ENCODE assay signal across 11 mouse cellular contexts in genomic region chr7:70366808-70367095, GRCm38 (mm10). TPM values are rescaled to one million over a fixed set of nuclear protein-coding genes. Genes with fewer than 3 reads are reported as not detected.
DNase-seq lines count a peak whose midpoint lies in the region; ATAC-seq and TF ChIP-seq lines count a peak whose summit lies in the region.
"Had no signal": no experiment of that assay in that cellular context is flagged by ENCODE, and none has a peak within 500 bp of the region (broad histone marks: within the 10 kb centered on the region; RNA-seq: fewer than 3 reads in every experiment).

No protein-coding gene starts in this region.

- intact Hi-C loops in left cerebral cortex, adult 2 months (cut with DNase I), result loop anchor here (5.0 to 10.0 kb wide), 4 partner anchors 84 to 1778 kb away; no protein-coding TSS in a partner anchor

- peak overlapping the region; percentile 15; the same call in 1 of the 2 replicates for H3K27ac ChIP-seq in left cerebral cortex, adult 2 months
- peak overlapping the region; percentile 93 for H3K27ac ChIP-seq in forebrain, embryonic 13.5 days
- H3K27ac ChIP-seq in intestine, postnatal 0 days (ENCODE audit: low read depth, low read length), result no peak overlapping the region

- no peaks in the 10 kb centered on the region for H3K36me3 ChIP-seq in forebrain, embryonic 13.5 days (ENCODE audit: poor library complexity, severe bottlenecking)
- no peaks in the 10 kb centered on the region for H3K36me3 ChIP-seq in intestine, postnatal 0 days (ENCODE audit: control insufficient read depth, insufficient read depth)
- H3K36me3 ChIP-seq in myocyte (ENCODE audit: control insufficient read depth, insufficient read depth), result no peaks in the 10 kb centered on the region

- no peak for TF ChIP-seq CTCF in left cerebral cortex, adult 2 months (IDR thresholded peaks at IDR 0.05)
- TF ChIP-seq CTCF in intestine, postnatal 0 days (IDR thresholded peaks at IDR 0.05; ENCODE audit: low read depth), result no peak

- no peak for ATAC-seq in forebrain, embryonic 13.5 days
- ATAC-seq in intestine, postnatal 0 days, result no peak

- 12% methylated on average over 1 of the region's 1 CpGs for WGBS in forebrain, embryonic 13.5 days
- WGBS in intestine, postnatal 0 days, result 10% methylated on average over 1 of the region's 1 CpGs

- no peak overlapping the region for H3ac ChIP-seq in myocyte (ENCODE audit: control insufficient read depth, insufficient read length)

- no peak for TF ChIP-seq POLR2A in myocyte (IDR thresholded peaks at IDR 0.05; ENCODE audit: insufficient read length, low read depth)

- H3K9ac ChIP-seq in forebrain, embryonic 13.5 days, result peak overlapping the region; percentile 79
- H3K9ac ChIP-seq in intestine, postnatal 0 days (ENCODE audit: low read depth, low read length), result no peak overlapping the region

- peaks cover 89% of the 10 kb centered on the region for H3K27me3 ChIP-seq in forebrain, embryonic 13.5 days
- peaks cover 49% of the 10 kb centered on the region for H3K27me3 ChIP-seq in intestine, postnatal 0 days (replicated peaks; ENCODE audit: control insufficient read depth, insufficient read depth, low read length)
- H3K27me3 ChIP-seq in myocyte (ENCODE audit: control insufficient read depth, insufficient read depth, insufficient read length), result no peaks in the 10 kb centered on the region

- no peaks in the 10 kb centered on the region for H3K9me3 ChIP-seq in forebrain, embryonic 13.5 days (replicated peaks)
- no peaks in the 10 kb centered on the region for H3K9me3 ChIP-seq in intestine, postnatal 0 days (ENCODE audit: control insufficient read depth)

- H3K4me3 ChIP-seq in left cerebral cortex, adult 2 months, result no peak overlapping the region
- H3K4me3 ChIP-seq in forebrain, embryonic 13.5 days, result peak overlapping the region; percentile 47
- H3K4me3 ChIP-seq in intestine, postnatal 0 days (ENCODE audit: low read depth, low read length), result peak overlapping the region; percentile 42
- H3K4me3 ChIP-seq in myocyte, result no peak overlapping the region

- no peak for DNase-seq in left cerebral cortex, adult 2 months (ENCODE audit: extremely low spot score in 1 of 2, low spot score in 2 of 2)
- no peak for DNase-seq in left cerebral cortex, adult 11 months (ENCODE audit: low spot score)
- DNase-seq in layer of hippocampus, postnatal 25 days (ENCODE audit: extremely low spot score in 1 of 2, low spot score in 1 of 2), result no peak
- no peak for DNase-seq in cerebellum, postnatal 4 days (ENCODE audit: low spot score in 2 of 2)
- no peak for DNase-seq in urinary bladder, adult 18-20 months (ENCODE audit: low spot score in 2 of 2)
- DNase-seq: gastrocnemius, postnatal 25 days; thymus, postnatal 25 days had no signal

- H3K4me1 ChIP-seq in forebrain, embryonic 13.5 days, result peaks cover 14% of the 10 kb centered on the region
- no peaks in the 10 kb centered on the region; the same call in 1 of the 2 replicates for H3K4me1 ChIP-seq in intestine, postnatal 0 days (replicated peaks; ENCODE audit: control insufficient read depth, insufficient read depth, low read length)

- no peaks in the 10 kb centered on the region for H3K79me2 ChIP-seq in myocyte (ENCODE audit: control insufficient read depth, insufficient read depth)

- peak overlapping the region; percentile 58 for H3K4me2 ChIP-seq in forebrain, embryonic 13.5 days
- peak overlapping the region; percentile 77 for H3K4me2 ChIP-seq in intestine, postnatal 0 days (replicated peaks; ENCODE audit: low read depth)
- H3K4me2 ChIP-seq in myocyte (ENCODE audit: low read depth), result peak overlapping the region; percentile 74

TF ChIP-seq in myocyte, 11 proteins besides CTCF, POLR2A, EP300 and RAD21:
- TF ChIP-seq MYOG (IDR thresholded peaks at IDR 0.05; ENCODE audit: control insufficient read depth in 1 of 3, insufficient read depth in 1 of 3, insufficient read length in 2 of 3, low read depth in 2 of 3) (no peak), MAX (IDR thresholded peaks at IDR 0.05; ENCODE audit: low read depth) (no peak), TCF12 (IDR thresholded peaks at IDR 0.05; ENCODE audit: insufficient read depth, poor library complexity, severe bottlenecking) (no peak), SRF (IDR thresholded peaks at IDR 0.05; ENCODE audit: control insufficient read depth, insufficient read length, low read depth) (no peak), TCF3 (IDR thresholded peaks at IDR 0.05; ENCODE audit: insufficient read length, low read depth) (no peak), CEBPB (IDR thresholded peaks at IDR 0.05; ENCODE audit: insufficient read depth, poor library complexity, severe bottlenecking) (no peak), MYOD1 (IDR thresholded peaks at IDR 0.05; ENCODE audit: control insufficient read depth in 1 of 3, insufficient read length in 2 of 3, low read depth in 2 of 3) (no peak), POLR2AphosphoS2 (IDR thresholded peaks at IDR 0.05; ENCODE audit: insufficient read length, low read depth) (no peak), E2F4 (IDR thresholded peaks at IDR 0.05; ENCODE audit: insufficient read depth) (no peak), REST (IDR thresholded peaks at IDR 0.05; ENCODE audit: insufficient read depth, insufficient read length) (no peak), USF1 (IDR thresholded peaks at IDR 0.05; ENCODE audit: low read depth) (no peak)

RNA-seq across cellular contexts. Expression of gene Nr2f2, which starts 0.2 kb away (rescaled TPM):
- 10 to 100 TPM; 38.9 to 45.2 TPM for total RNA-seq in left cerebral cortex, adult 2 months (2021)
- polyA plus RNA-seq in forebrain, embryonic 13.5 days (2015; fragmentation: Nextera tagmentation; extraction: Ambion mirVana), result 97.9 and 132 TPM in 2 replicates
- 17.9 and 19.1 TPM in 2 replicates for polyA plus RNA-seq in intestine, postnatal 0 days (2015; fragmentation: Nextera tagmentation; extraction: Ambion mirVana)
- polyA plus RNA-seq in myocyte (2012; fragmentation: generic; extraction: Trizol), result 7.0 TPM
- 10 to 100 TPM; 40.8 to 45.1 TPM for total RNA-seq in layer of hippocampus, postnatal 25 days (2021)
- total RNA-seq: neutrophil, adult 5-6 weeks had no signal

Comparison
In these comparisons a context has a peak if more than half of its experiments do, and no peak if none do; other contexts are left out.
1. H3K4me3 ChIP-seq: peak in forebrain, embryonic 13.5 days (single experiment) and intestine, postnatal 0 days (single experiment); none in left cerebral cortex, adult 2 months (single experiment) and myocyte (single experiment).
2. Peak in every context shown above with its lines, with median percentiles within 50 percentile points of each other: H3K4me2 ChIP-seq.